Mouse (Mus musculus): ENCODE measurements around the gene Ccdc113. TPM values are rescaled to one million over a fixed set of nuclear protein-coding genes. Genes with fewer than 3 reads are reported as not detected.

The Ccdc113 gene
- polyA plus RNA-seq, 1 experiment from 2014 or later, result not detected

GRCm38 (mm10) chr8:95523991-95524390 is 9.9 kb upstream of the Ccdc113 start:
- no peak for ATAC-seq (ENCODE audit: insufficient number of reproducible peaks, insufficient read depth, low FRiP score, low read depth)
- Histone ChIP-seq H3K27ac (ENCODE audit: low read length) (no peak overlapping the region), H3K4me1 (ENCODE audit: control insufficient read depth, insufficient read depth, low read length) (no peaks in the 10 kb centered on the region), H3K9me3 (ENCODE audit: control insufficient read depth, low read depth, low read length) (no peaks in the 10 kb centered on the region), H3K9ac (replicated peaks; ENCODE audit: low read depth, low read length) (no peak overlapping the region), H3K36me3 (ENCODE audit: control insufficient read depth, insufficient read depth, low read length) (no peaks in the 10 kb centered on the region), H3K4me3 (ENCODE audit: low read depth, low read length) (no peak overlapping the region), H3K27me3 (ENCODE audit: control insufficient read depth, insufficient read depth, low read length) (no peaks in the 10 kb centered on the region), H3K4me2 (replicated peaks; ENCODE audit: low read depth, low read length) (no peak overlapping the region)
- 92% methylated on average over 4 of the region's 4 CpGs for WGBS

GRCm38 (mm10) chr8:95528194-95528593 is 5.7 kb upstream of the Ccdc113 start:
- Histone ChIP-seq H3K4me2 (replicated peaks; ENCODE audit: low read depth, low read length) (no peak overlapping the region), H3K4me1 (ENCODE audit: control insufficient read depth, insufficient read depth, low read length) (no peaks in the 10 kb centered on the region), H3K9me3 (ENCODE audit: control insufficient read depth, low read depth, low read length) (no peaks in the 10 kb centered on the region), H3K36me3 (ENCODE audit: control insufficient read depth, insufficient read depth, low read length) (no peaks in the 10 kb centered on the region), H3K27me3 (ENCODE audit: control insufficient read depth, insufficient read depth, low read length) (no peaks in the 10 kb centered on the region), H3K9ac (replicated peaks; ENCODE audit: low read depth, low read length) (no peak overlapping the region), H3K27ac (ENCODE audit: low read length) (no peak overlapping the region), H3K4me3 (ENCODE audit: low read depth, low read length) (no peak overlapping the region)
- 91% methylated on average over 10 of the region's 10 CpGs for WGBS
- no peak for ATAC-seq (ENCODE audit: insufficient number of reproducible peaks, insufficient read depth, low FRiP score, low read depth)

GRCm38 (mm10) chr8:95528750-95529310 is 5.1 kb upstream of the Ccdc113 start:
- no peaks in the 10 kb centered on the region for H3K4me1 ChIP-seq (ENCODE audit: control insufficient read depth, insufficient read depth, low read length)
- H3K27ac ChIP-seq (ENCODE audit: low read length), result no peak overlapping the region
- WGBS, result 64% methylated on average over 9 of the region's 9 CpGs
- H3K36me3 ChIP-seq (ENCODE audit: control insufficient read depth, insufficient read depth, low read length), result no peaks in the 10 kb centered on the region
- no peak overlapping the region for H3K4me2 ChIP-seq (replicated peaks; ENCODE audit: low read depth, low read length)
- ATAC-seq (ENCODE audit: insufficient number of reproducible peaks, insufficient read depth, low FRiP score, low read depth), result no peak
- no peaks in the 10 kb centered on the region for H3K27me3 ChIP-seq (ENCODE audit: control insufficient read depth, insufficient read depth, low read length)
- no peak overlapping the region for H3K4me3 ChIP-seq (ENCODE audit: low read depth, low read length)
- no peak overlapping the region for H3K9ac ChIP-seq (replicated peaks; ENCODE audit: low read depth, low read length)
- no peaks in the 10 kb centered on the region for H3K9me3 ChIP-seq (ENCODE audit: control insufficient read depth, low read depth, low read length)

- Histone ChIP-seq H3K4me3 (ENCODE audit: low read depth, low read length) (no peak overlapping the region), H3K36me3 (ENCODE audit: control insufficient read depth, insufficient read depth, low read length) (no peaks in the 10 kb centered on the region), H3K9me3 (ENCODE audit: control insufficient read depth, low read depth, low read length) (no peaks in the 10 kb centered on the region), H3K27ac (ENCODE audit: low read length) (no peak overlapping the region), H3K4me2 (replicated peaks; ENCODE audit: low read depth, low read length) (no peak overlapping the region), H3K9ac (replicated peaks; ENCODE audit: low read depth, low read length) (no peak overlapping the region), H3K4me1 (ENCODE audit: control insufficient read depth, insufficient read depth, low read length) (no peaks in the 10 kb centered on the region; the same call in 1 of the 2 replicates), H3K27me3 (ENCODE audit: control insufficient read depth, insufficient read depth, low read length) (no peaks in the 10 kb centered on the region)
- 51% methylated on average over 4 of the region's 4 CpGs for WGBS
- no peak for ATAC-seq (ENCODE audit: insufficient number of reproducible peaks, insufficient read depth, low FRiP score, low read depth)
Observed at GRCm38 (mm10) chr8:95532206-95532605, 1.7 kb upstream of the Ccdc113 start.

- Histone ChIP-seq H3K4me3 (ENCODE audit: low read depth, low read length) (no peak overlapping the region), H3K4me2 (replicated peaks; ENCODE audit: low read depth, low read length) (no peak overlapping the region), H3K9me3 (ENCODE audit: control insufficient read depth, low read depth, low read length) (no peaks in the 10 kb centered on the region), H3K36me3 (ENCODE audit: control insufficient read depth, insufficient read depth, low read length) (no peaks in the 10 kb centered on the region), H3K9ac (replicated peaks; ENCODE audit: low read depth, low read length) (no peak overlapping the region), H3K27ac (ENCODE audit: low read length) (no peak overlapping the region), H3K4me1 (ENCODE audit: control insufficient read depth, insufficient read depth, low read length) (no peaks in the 10 kb centered on the region), H3K27me3 (ENCODE audit: control insufficient read depth, insufficient read depth, low read length) (no peaks in the 10 kb centered on the region)
- ATAC-seq (ENCODE audit: insufficient number of reproducible peaks, insufficient read depth, low FRiP score, low read depth), result no peak
- 76% methylated on average over 5 of the region's 5 CpGs for WGBS
Observed at GRCm38 (mm10) chr8:95539487-95539886, 5.6 kb downstream of the Ccdc113 start.

GRCm38 (mm10) chr8:95542191-95542590 is 8.3 kb downstream of the Ccdc113 start:
- no peaks in the 10 kb centered on the region for H3K4me1 ChIP-seq (ENCODE audit: control insufficient read depth, insufficient read depth, low read length)
- no peak for ATAC-seq (ENCODE audit: insufficient number of reproducible peaks, insufficient read depth, low FRiP score, low read depth)
- no peaks in the 10 kb centered on the region for H3K36me3 ChIP-seq (ENCODE audit: control insufficient read depth, insufficient read depth, low read length)
- 91% methylated on average over 6 of the region's 6 CpGs for WGBS
- H3K9me3 ChIP-seq (ENCODE audit: control insufficient read depth, low read depth, low read length), result no peaks in the 10 kb centered on the region
- no peak overlapping the region for H3K9ac ChIP-seq (replicated peaks; ENCODE audit: low read depth, low read length)
- H3K4me3 ChIP-seq (ENCODE audit: low read depth, low read length), result no peak overlapping the region
- no peak overlapping the region for H3K4me2 ChIP-seq (replicated peaks; ENCODE audit: low read depth, low read length)
- no peaks in the 10 kb centered on the region for H3K27me3 ChIP-seq (ENCODE audit: control insufficient read depth, insufficient read depth, low read length)
- no peak overlapping the region for H3K27ac ChIP-seq (ENCODE audit: low read length)

GRCm38 (mm10) chr8:95543065-95543464 is 9.2 kb downstream of the Ccdc113 start:
- Histone ChIP-seq H3K4me2 (replicated peaks; ENCODE audit: low read depth, low read length) (no peak overlapping the region), H3K9ac (replicated peaks; ENCODE audit: low read depth, low read length) (no peak overlapping the region), H3K27me3 (ENCODE audit: control insufficient read depth, insufficient read depth, low read length) (no peaks in the 10 kb centered on the region), H3K27ac (ENCODE audit: low read length) (no peak overlapping the region), H3K4me1 (ENCODE audit: control insufficient read depth, insufficient read depth, low read length) (no peaks in the 10 kb centered on the region), H3K4me3 (ENCODE audit: low read depth, low read length) (no peak overlapping the region), H3K9me3 (ENCODE audit: control insufficient read depth, low read depth, low read length) (no peaks in the 10 kb centered on the region), H3K36me3 (ENCODE audit: control insufficient read depth, insufficient read depth, low read length) (no peaks in the 10 kb centered on the region)
- 72% methylated on average over 3 of the region's 3 CpGs for WGBS
- ATAC-seq (ENCODE audit: insufficient number of reproducible peaks, insufficient read depth, low FRiP score, low read depth), result no peak

- Histone ChIP-seq H3K9me3 (ENCODE audit: control insufficient read depth, low read depth, low read length) (no peaks in the 10 kb centered on the region), H3K9ac (replicated peaks; ENCODE audit: low read depth, low read length) (no peak overlapping the region), H3K4me2 (replicated peaks; ENCODE audit: low read depth, low read length) (no peak overlapping the region), H3K4me3 (ENCODE audit: low read depth, low read length) (no peak overlapping the region), H3K27me3 (ENCODE audit: control insufficient read depth, insufficient read depth, low read length) (no peaks in the 10 kb centered on the region), H3K36me3 (ENCODE audit: control insufficient read depth, insufficient read depth, low read length) (no peaks in the 10 kb centered on the region), H3K4me1 (ENCODE audit: control insufficient read depth, insufficient read depth, low read length) (no peaks in the 10 kb centered on the region), H3K27ac (ENCODE audit: low read length) (no peak overlapping the region)
- ATAC-seq (ENCODE audit: insufficient number of reproducible peaks, insufficient read depth, low FRiP score, low read depth), result no peak
- 60% methylated on average over 17 of the region's 17 CpGs for WGBS
Observed at GRCm38 (mm10) chr8:95545815-95546214, 11.9 kb downstream of the Ccdc113 start.

- ATAC-seq (ENCODE audit: insufficient number of reproducible peaks, insufficient read depth, low FRiP score, low read depth), result no peak
- Histone ChIP-seq H3K4me3 (ENCODE audit: low read depth, low read length) (no peak overlapping the region), H3K27ac (ENCODE audit: low read length) (no peak overlapping the region), H3K9ac (replicated peaks; ENCODE audit: low read depth, low read length) (no peak overlapping the region), H3K27me3 (ENCODE audit: control insufficient read depth, insufficient read depth, low read length) (no peaks in the 10 kb centered on the region), H3K9me3 (ENCODE audit: control insufficient read depth, low read depth, low read length) (no peaks in the 10 kb centered on the region), H3K4me2 (replicated peaks; ENCODE audit: low read depth, low read length) (no peak overlapping the region), H3K4me1 (ENCODE audit: control insufficient read depth, insufficient read depth, low read length) (no peaks in the 10 kb centered on the region), H3K36me3 (ENCODE audit: control insufficient read depth, insufficient read depth, low read length) (no peaks in the 10 kb centered on the region)
- WGBS, result 83% methylated on average over 4 of the region's 4 CpGs
Observed at GRCm38 (mm10) chr8:95546986-95547385, 13.1 kb downstream of the Ccdc113 start.

Measured in stomach, embryonic 14.5 days (tissue).